Mouse (Mus musculus): ENCODE measurements around the gene Tbc1d12. TPM values are rescaled to one million over a fixed set of nuclear protein-coding genes. Genes with fewer than 3 reads are reported as not detected.
"Not testable (repeated sequence)": the region's sequence is repeated elsewhere in the genome, so short reads cannot be mapped to it uniquely, and the experiment has no call there.

Gene Tbc1d12
- polyA plus RNA-seq, 1 experiment from 2014 or later, result 1.2 TPM

DNA sequence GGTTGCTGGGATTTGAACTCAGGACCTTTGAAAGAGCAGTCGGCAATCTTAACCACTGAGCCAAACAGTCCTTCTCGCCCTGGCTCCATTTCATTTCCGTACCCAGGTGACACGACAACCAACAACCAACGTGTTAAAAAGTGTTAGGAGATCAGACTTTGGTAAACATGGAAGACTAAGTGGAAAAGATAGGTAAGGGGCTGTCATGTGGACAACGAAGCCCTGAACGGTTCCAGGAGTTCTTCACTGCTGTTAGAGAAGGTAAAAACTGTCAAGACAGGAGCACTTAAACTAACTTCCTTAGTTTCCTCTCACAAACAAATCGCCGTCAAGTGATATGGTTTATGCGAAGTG is 318 bp upstream of the Tbc1d12 start:
- WGBS (ENCODE audit: insufficient replicate concordance), result 23% methylated on average over 10 of the region's 10 CpGs
- peak overlapping the region; percentile 83 for H3K4me3 ChIP-seq (replicated peaks)
- no peaks in the 10 kb centered on the region for H3K27me3 ChIP-seq
- ATAC-seq (ENCODE audit: low read depth) (no peak), DNase-seq (no peak)
- H3K4me1 ChIP-seq (replicated peaks), result peaks cover 26% of the 10 kb centered on the region
- no peaks in the 10 kb centered on the region for H3K36me3 ChIP-seq
- H3K9ac ChIP-seq, result peak overlapping the region; percentile 89
- peak overlapping the region; percentile 97 for H3K4me2 ChIP-seq
- no peaks in the 10 kb centered on the region for H3K9me3 ChIP-seq (replicated peaks)
- H3K27ac ChIP-seq, result peak overlapping the region; percentile 94

DNA sequence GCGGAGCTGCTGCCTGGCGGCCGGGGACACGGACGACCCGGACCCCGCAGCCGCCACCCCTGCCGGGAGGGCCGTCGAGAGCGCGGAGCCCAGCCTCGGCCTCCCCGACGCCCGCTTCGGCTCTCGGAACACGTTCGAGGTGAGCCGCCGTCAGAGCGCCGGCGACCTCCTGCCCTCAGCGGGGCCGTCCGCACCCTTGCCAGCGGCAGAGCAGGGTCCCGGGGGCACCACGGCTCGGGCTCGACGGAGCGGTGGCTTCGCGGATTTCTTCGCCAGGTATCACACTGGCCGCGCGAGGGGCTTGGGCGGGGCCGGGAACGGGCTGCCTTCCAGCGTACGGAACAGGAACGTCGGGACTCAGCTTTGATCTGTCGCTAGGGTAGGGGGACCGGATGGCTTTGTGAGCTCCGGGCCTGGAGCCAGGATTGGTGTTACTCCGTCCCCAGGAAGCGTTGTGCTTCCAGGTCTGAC is 827 bp downstream of the Tbc1d12 start:
- WGBS (ENCODE audit: insufficient replicate concordance), result under 1% methylated on average over 53 of the region's 54 CpGs
- peak overlapping the region; percentile 89 for H3K9ac ChIP-seq
- ATAC-seq (ENCODE audit: low read depth), result peak; percentile 49
- no peaks in the 10 kb centered on the region for H3K27me3 ChIP-seq
- peak overlapping the region; percentile 97 for H3K4me2 ChIP-seq
- peaks cover 26% of the 10 kb centered on the region for H3K4me1 ChIP-seq (replicated peaks)
- H3K4me3 ChIP-seq (replicated peaks), result peak overlapping the region; percentile 83
- H3K9me3 ChIP-seq (replicated peaks), result no peaks in the 10 kb centered on the region
- DNase-seq, result peak; percentile 40
- H3K36me3 ChIP-seq, result no peaks in the 10 kb centered on the region
- peak overlapping the region; percentile 94 for H3K27ac ChIP-seq

DNA sequence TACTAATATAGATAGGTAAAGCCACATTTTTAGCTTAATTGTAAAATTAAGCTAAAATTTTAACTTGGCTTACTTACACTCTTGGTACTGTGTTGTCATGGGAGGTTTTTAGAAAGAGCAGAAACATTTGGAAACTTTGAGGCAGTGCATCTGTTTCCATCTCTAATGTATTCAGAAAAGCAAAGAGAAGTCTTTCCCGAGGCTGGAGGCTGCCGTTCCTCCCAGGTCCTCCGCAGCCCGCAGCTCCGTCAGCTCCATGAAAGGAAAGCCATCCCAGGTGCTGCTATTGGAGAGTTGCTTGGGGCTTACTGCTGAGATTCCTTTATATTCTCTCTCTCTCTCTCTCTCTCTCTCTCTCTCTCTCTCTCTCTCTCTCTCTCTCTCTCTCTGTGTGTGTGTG is 8.4 kb downstream of the Tbc1d12 start:
- no peak overlapping the region for H3K27ac ChIP-seq
- peaks cover 6% of the 10 kb centered on the region for H3K4me1 ChIP-seq (replicated peaks)
- no peaks in the 10 kb centered on the region for H3K9me3 ChIP-seq (replicated peaks)
- no peaks in the 10 kb centered on the region for H3K27me3 ChIP-seq
- ATAC-seq (ENCODE audit: low read depth) (no peak), DNase-seq (no peak)
- H3K9ac ChIP-seq, result no peak overlapping the region
- H3K4me3 ChIP-seq (replicated peaks), result no peak overlapping the region
- 90% methylated on average over 5 of the region's 5 CpGs for WGBS (ENCODE audit: insufficient replicate concordance)
- H3K4me2 ChIP-seq, result no peak overlapping the region
- no peaks in the 10 kb centered on the region for H3K36me3 ChIP-seq

DNA sequence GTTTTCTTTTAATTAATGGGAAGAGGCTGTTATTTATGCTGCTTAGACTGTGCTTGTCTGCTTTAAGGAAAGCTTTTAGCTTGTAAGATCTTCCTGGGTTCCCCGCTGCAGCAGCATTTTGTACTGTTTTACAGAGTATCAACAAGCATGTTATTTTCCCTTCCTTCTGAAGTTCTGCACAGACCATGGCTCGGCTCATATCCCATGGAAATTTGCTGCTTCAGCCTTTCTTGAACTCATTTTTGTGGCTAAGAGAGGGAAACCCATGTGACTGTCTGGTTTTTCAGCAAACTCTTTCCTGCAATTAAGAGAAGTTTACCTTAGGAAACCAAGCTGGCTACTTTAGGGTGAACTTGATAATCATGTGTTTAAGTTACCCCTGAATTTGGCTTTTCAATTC is 10.0 kb downstream of the Tbc1d12 start:
- no peak overlapping the region for H3K4me3 ChIP-seq (replicated peaks)
- no peaks in the 10 kb centered on the region for H3K9me3 ChIP-seq (replicated peaks)
- no peaks in the 10 kb centered on the region for H3K36me3 ChIP-seq
- no peak overlapping the region for H3K9ac ChIP-seq
- H3K27me3 ChIP-seq, result no peaks in the 10 kb centered on the region
- H3K4me1 ChIP-seq (replicated peaks), result no peaks in the 10 kb centered on the region
- no peak overlapping the region for H3K27ac ChIP-seq
- H3K4me2 ChIP-seq, result no peak overlapping the region
- 71% methylated on average over 2 of the region's 2 CpGs for WGBS (ENCODE audit: insufficient replicate concordance)
- no peak for ATAC-seq (ENCODE audit: low read depth)
- DNase-seq, result no peak

DNA sequence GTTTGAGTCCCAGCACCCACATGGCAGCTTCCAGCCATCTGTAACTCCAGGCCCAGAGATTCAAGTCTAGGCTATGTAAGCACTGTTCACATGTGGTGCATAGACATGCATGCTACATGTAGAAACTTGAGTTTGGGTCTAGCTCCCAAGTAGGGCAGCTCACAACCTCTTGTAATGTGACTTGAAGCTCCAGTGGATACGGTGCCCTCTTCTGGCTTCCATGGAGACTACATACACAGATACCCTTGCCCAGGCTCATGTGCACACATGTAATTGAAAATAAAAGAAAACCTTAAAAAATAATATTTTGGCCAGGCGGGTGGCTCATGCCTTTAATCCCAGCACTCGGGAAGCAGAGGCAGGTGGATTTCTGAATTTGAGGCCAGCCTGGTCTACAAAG is 21.8 kb downstream of the Tbc1d12 start:
- Histone ChIP-seq H3K27ac (no peak overlapping the region), H3K4me3 (replicated peaks) (no peak overlapping the region), H3K27me3 (no peaks in the 10 kb centered on the region), H3K9me3 (replicated peaks) (no peaks in the 10 kb centered on the region), H3K9ac (no peak overlapping the region), H3K4me2 (no peak overlapping the region), H3K36me3 (no peaks in the 10 kb centered on the region), H3K4me1 (replicated peaks) (peaks cover 5% of the 10 kb centered on the region; the same call in 1 of the 2 replicates)
- DNase-seq (no peak), ATAC-seq (ENCODE audit: low read depth) (no peak)
- 80% methylated on average over 3 of the region's 3 CpGs for WGBS (ENCODE audit: insufficient replicate concordance)

DNA sequence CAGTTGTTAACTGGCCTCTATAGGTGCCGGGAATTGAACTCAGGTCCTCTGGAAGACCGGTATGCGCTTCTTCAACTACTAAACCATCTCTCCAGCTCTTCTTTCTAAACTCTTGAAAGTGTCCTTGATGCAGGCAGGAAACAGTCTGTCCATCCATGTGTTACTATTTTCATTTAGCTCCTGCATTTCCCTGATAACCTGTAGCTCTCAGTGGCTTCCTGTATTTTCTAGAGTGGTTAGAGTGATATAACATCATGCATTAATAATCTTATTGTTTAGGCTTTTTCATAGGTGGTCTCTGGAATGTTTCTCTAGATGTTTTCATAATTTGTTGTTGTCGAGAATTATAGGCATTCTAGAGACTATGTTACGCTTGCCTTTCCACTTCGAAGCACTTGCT is 26.1 kb downstream of the Tbc1d12 start:
- 84% methylated on average over 6 of the region's 6 CpGs for WGBS (ENCODE audit: insufficient replicate concordance)
- ATAC-seq (ENCODE audit: low read depth) (no peak), DNase-seq (no peak)
- H3K27me3 ChIP-seq, result no peaks in the 10 kb centered on the region
- H3K9ac ChIP-seq, result no peak overlapping the region
- no peak overlapping the region for H3K27ac ChIP-seq
- peaks cover 5% of the 10 kb centered on the region; the same call in 1 of the 2 replicates for H3K4me1 ChIP-seq (replicated peaks)
- H3K9me3 ChIP-seq (replicated peaks), result no peaks in the 10 kb centered on the region
- H3K4me3 ChIP-seq (replicated peaks), result no peak overlapping the region
- no peaks in the 10 kb centered on the region for H3K36me3 ChIP-seq
- no peak overlapping the region for H3K4me2 ChIP-seq

DNA sequence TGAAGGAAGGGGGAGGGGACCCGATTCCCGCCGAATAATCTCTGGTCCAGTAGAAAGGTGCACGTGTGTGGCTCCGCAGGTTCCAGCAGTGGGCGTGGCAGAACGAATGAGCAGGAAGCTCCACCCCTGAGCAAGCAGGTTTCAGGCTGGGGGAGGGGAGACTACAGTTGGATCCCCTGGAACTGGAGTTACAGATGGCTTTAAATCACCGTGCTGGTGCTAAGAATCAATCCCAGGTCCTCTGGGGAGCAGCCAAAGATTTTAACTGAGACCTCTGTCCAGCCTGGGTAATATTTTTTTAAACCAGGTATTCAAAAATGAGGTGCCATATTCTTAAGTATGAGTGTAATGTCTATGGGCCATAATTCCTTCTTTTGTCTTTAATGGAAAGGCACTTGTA is 38.4 kb downstream of the Tbc1d12 start:
- WGBS (ENCODE audit: insufficient replicate concordance), result 74% methylated on average over 3 of the region's 8 CpGs

DNA sequence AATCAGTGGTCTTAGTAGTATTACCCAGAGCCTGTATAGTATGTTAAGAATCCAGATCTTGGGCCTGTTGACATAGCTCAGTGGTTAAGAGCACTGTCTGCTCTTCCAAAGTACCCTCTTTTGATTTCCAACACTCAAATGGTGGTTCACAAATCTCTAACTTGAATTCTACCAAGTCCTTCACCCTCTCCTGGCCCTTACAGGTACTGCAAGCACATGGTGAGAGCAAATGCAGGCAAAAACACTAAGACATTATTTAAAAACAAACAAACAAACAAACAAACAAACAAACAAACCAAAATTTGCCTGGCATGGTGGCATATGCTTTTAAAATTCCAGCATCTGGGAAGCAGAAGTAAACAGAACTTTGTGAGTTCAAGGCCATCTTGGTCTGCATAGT is 43.9 kb downstream of the Tbc1d12 start:
- DNase-seq (no peak), ATAC-seq (ENCODE audit: low read depth) (no peak)
- no peaks in the 10 kb centered on the region for H3K4me1 ChIP-seq (replicated peaks)
- H3K4me2 ChIP-seq, result no peak overlapping the region
- H3K36me3 ChIP-seq, result no peaks in the 10 kb centered on the region
- no peaks in the 10 kb centered on the region for H3K27me3 ChIP-seq
- H3K9me3 ChIP-seq (replicated peaks), result no peaks in the 10 kb centered on the region
- H3K4me3 ChIP-seq (replicated peaks), result no peak overlapping the region
- no peak overlapping the region for H3K9ac ChIP-seq
- H3K27ac ChIP-seq, result no peak overlapping the region

More for the DNA sequence above, 38.4 kb downstream of the Tbc1d12 start:
- not testable (repeated sequence) for ATAC-seq (ENCODE audit: low read depth); H3K27me3 ChIP-seq; H3K9me3 ChIP-seq (replicated peaks); H3K36me3 ChIP-seq; H3K4me3 ChIP-seq (replicated peaks); H3K9ac ChIP-seq; H3K27ac ChIP-seq; H3K4me1 ChIP-seq (replicated peaks); H3K4me2 ChIP-seq; DNase-seq

DNA sequence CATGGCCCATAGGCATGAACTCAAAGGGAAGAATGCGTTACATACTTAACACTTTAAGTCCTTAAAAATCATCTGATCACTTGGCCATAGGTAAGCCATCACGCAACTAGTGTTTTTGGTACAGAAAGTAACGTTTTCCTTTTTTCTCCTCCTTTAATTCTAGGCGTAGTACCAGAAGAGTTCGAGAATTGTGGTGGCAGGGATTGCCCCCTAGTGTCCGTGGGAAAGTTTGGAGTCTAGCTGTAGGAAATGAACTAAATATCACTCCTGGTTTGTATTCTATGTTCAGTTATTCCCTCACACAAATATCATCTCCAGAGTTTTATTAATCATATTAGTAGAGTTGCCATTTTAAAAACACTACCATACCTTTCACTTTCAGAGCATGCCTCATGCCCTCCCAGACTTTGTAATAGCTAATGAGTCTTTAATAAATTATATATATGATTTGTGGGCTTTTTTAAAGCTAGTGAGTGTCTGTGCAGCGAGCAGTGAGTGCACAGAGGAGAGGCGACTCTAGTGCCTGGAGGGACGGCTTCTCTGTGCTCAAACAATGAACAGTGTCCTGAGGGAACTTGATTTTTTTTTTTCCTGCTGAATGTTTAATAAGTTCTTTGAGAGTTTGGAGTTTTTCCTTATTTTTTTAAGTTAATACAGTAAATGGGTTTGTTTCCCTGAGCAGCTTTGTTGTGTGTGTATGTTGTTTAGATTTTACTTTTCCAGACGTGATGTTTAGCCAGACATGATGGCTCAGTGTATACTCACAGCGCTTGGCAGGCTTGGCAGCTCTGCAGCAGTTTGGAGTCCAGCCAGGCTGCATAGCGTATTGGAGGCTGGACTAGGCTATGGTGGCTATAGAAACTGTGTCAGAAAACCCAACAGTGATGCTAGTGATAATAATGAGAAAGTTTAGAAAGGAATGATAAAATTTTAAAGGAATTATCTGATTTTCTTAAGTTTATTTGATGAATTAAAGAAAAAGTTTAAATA is 65.1 kb downstream of the Tbc1d12 start:
- no peaks in the 10 kb centered on the region for H3K36me3 ChIP-seq

DNA sequence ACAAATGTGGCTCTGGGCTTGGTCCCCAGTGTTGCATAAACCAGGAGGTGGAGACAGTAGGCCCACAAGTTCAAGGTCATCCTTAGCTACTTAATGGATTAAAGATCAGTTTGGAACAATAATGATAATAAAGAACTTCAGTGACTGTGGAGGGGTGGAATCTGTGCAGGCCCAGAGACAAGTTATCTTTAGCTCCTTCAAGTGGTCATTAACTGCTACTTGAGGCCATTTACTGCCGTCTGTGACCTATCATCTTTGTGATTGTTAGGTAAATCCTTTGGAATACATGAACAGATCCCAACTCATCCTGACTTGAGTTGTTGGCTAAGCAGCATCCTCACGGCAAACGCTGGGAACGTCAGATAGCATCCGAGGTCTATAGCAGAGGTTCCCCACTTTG is 66.1 kb downstream of the Tbc1d12 start:
- Histone ChIP-seq H3K27ac (no peak overlapping the region), H3K9ac (no peak overlapping the region), H3K36me3 (no peaks in the 10 kb centered on the region), H3K4me1 (replicated peaks) (no peaks in the 10 kb centered on the region), H3K4me3 (replicated peaks) (no peak overlapping the region), H3K4me2 (no peak overlapping the region), H3K27me3 (no peaks in the 10 kb centered on the region), H3K9me3 (replicated peaks) (no peaks in the 10 kb centered on the region)
- DNase-seq, result no peak
- ATAC-seq (ENCODE audit: low read depth), result no peak
- 89% methylated on average over 5 of the region's 5 CpGs for WGBS (ENCODE audit: insufficient replicate concordance)

More for the DNA sequence above, 65.1 kb downstream of the Tbc1d12 start:
- no peak overlapping the region for H3K4me3 ChIP-seq (replicated peaks)
- H3K9ac ChIP-seq, result no peak overlapping the region
- WGBS (ENCODE audit: insufficient replicate concordance), result 81% methylated on average over 12 of the region's 12 CpGs
- ATAC-seq (ENCODE audit: low read depth), result no peak
- no peaks in the 10 kb centered on the region for H3K9me3 ChIP-seq (replicated peaks)
- no peak overlapping the region for H3K4me2 ChIP-seq
- DNase-seq, result no peak
- no peaks in the 10 kb centered on the region for H3K4me1 ChIP-seq (replicated peaks)
- no peak overlapping the region for H3K27ac ChIP-seq
- no peaks in the 10 kb centered on the region for H3K27me3 ChIP-seq

DNA sequence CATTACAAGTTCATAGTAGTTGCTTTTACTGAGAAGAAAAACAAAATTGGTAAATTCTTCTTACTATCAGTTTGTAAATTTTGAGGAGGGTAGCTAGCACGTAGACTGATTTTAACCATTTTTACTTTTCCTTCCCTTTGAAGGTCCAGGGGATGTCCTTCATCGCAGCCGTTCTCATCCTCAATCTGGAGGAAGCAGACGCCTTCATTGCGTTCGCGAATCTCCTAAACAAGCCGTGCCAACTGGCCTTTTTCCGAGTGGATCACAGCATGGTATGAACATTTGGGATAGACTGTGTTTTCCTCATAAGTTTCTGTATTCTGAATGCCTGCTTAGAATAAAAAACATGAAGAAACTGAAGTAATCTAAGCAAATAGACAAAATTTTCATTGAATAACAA is 77.4 kb downstream of the Tbc1d12 start:
- H3K27ac ChIP-seq, result no peak overlapping the region
- DNase-seq (no peak), ATAC-seq (ENCODE audit: low read depth) (no peak)
- H3K4me2 ChIP-seq, result no peak overlapping the region
- no peaks in the 10 kb centered on the region for H3K9me3 ChIP-seq (replicated peaks)
- WGBS (ENCODE audit: insufficient replicate concordance), result 89% methylated on average over 9 of the region's 9 CpGs
- no peak overlapping the region for H3K4me3 ChIP-seq (replicated peaks)
- no peak overlapping the region for H3K9ac ChIP-seq
- H3K36me3 ChIP-seq, result peaks cover 28% of the 10 kb centered on the region
- no peaks in the 10 kb centered on the region for H3K27me3 ChIP-seq
- no peaks in the 10 kb centered on the region for H3K4me1 ChIP-seq (replicated peaks)

DNA sequence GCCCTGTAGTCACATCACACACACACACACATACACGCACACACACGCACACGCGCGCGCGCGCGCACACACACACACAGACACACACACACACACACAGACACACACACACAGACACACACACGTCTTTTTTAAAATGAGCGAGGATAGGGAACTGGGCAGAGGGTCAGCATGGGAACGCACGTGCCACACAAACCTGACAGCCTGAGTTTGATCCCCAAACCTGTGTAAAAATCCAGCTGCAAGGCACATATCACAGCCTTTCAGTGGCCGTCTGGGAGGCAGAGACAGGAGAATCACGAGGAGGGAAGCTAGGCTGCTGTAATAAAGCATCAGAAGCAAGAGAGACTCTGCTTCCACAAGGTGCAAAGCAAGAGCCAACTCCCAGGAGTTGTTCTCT is 78.5 kb downstream of the Tbc1d12 start:
- no peak for ATAC-seq (ENCODE audit: low read depth)
- H3K4me1 ChIP-seq (replicated peaks), result no peaks in the 10 kb centered on the region
- H3K4me3 ChIP-seq (replicated peaks), result no peak overlapping the region
- WGBS (ENCODE audit: insufficient replicate concordance), result 85% methylated on average over 15 of the region's 15 CpGs
- no peak overlapping the region for H3K27ac ChIP-seq
- no peak for DNase-seq
- H3K9me3 ChIP-seq (replicated peaks), result no peaks in the 10 kb centered on the region
- no peak overlapping the region for H3K9ac ChIP-seq
- H3K36me3 ChIP-seq, result peaks cover 28% of the 10 kb centered on the region
- H3K4me2 ChIP-seq, result no peak overlapping the region
- no peaks in the 10 kb centered on the region for H3K27me3 ChIP-seq

Data from liver, embryonic 13.5 days (tissue).